Mouse (Mus musculus) kidney, adult 2 months (tissue): ENCODE measurements at regions not wholly inside any gene's neighbourhood (a gene's known extent, or its start where the extent isn't known, plus 50 kb on each side); places are given as distances from the start of the nearest gene placed in this dataset.

Experiments
- CTCF ChIP-seq: fragments of 200-500 bp; conservative IDR thresholded peaks from 2 replicates; pipeline ENCODE4 v1.5.1; 2011; ENCODE audit warnings: low read depth, mild to moderate bottlenecking, control low read depth, low read length, moderate library complexity, mixed read lengths; ENCODE audit not compliant: insufficient read depth, insufficient read length
- POLR2A ChIP-seq: fragments of 200-500 bp; IDR thresholded peaks from one replicate; pipeline ENCODE4 v1.6.1; 2011; ENCODE audit warnings: low read depth, low read length, control low read depth

- TF ChIP-seq CTCF (no peak), POLR2A (no peak)
These were observed 113.3 kb downstream of the Apip start for GRCm38 (mm10) chr2:103186751-103187260.
